Mouse (Mus musculus) kidney, adult 2 months (tissue): Measurements from ENCODE around the gene Gzmn.

ENCODE experiments used
- CTCF ChIP-seq: fragments of 200-500 bp; conservative IDR thresholded peaks from 2 replicates; pipeline ENCODE4 v1.5.1; 2011; ENCODE audit warnings: low read depth, mild to moderate bottlenecking, control low read depth, low read length, moderate library complexity, mixed read lengths; ENCODE audit not compliant: insufficient read depth, insufficient read length
- POLR2A ChIP-seq: fragments of 200-500 bp; IDR thresholded peaks from one replicate; pipeline ENCODE4 v1.6.1; 2011; ENCODE audit warnings: low read depth, low read length, control low read depth

GRCm38 (mm10) chr14:56162109-56162508 lies 12.3 kb downstream of the Gzmn start:
- TF ChIP-seq POLR2A (no peak), CTCF (no peak)
